Mouse (Mus musculus): ENCODE results near the gene Stk11ip. TPM values are rescaled to one million over a fixed set of nuclear protein-coding genes. Genes with fewer than 3 reads are reported as not detected.

Stk11ip gene
- polyA plus RNA-seq, 1 experiment from 2014 or later: 9.7 TPM

- 0% methylated on average over 70 of the region's 76 CpGs for WGBS
- H3K27me3 ChIP-seq (replicated peaks; ENCODE audit: control insufficient read depth, insufficient read depth, low read length): peaks cover 11% of the 10 kb centered on the region; the same call in 1 of the 2 replicates
- peak within 1 kb of the TSS; percentile 67 for H3K9ac ChIP-seq (ENCODE audit: low read depth, low read length)
- H3K4me2 ChIP-seq (replicated peaks; ENCODE audit: low read depth): peak within 1 kb of the TSS; percentile 97
- H3K4me3 ChIP-seq (ENCODE audit: low read depth, low read length): peak within 1 kb of the TSS; percentile 74
- peak within 1 kb of the TSS; percentile 80 for H3K27ac ChIP-seq (ENCODE audit: low read depth, low read length)
- H3K36me3 ChIP-seq (ENCODE audit: control insufficient read depth, insufficient read depth): peaks cover 27% of the 10 kb centered on the region; the same call in 1 of the 2 replicates
- no peaks in the 10 kb centered on the region for H3K4me1 ChIP-seq (replicated peaks; ENCODE audit: control insufficient read depth, insufficient read depth, low read length)
- TF ChIP-seq CTCF (IDR thresholded peaks at IDR 0.05; ENCODE audit: low read depth): peak; percentile 20; the same call in 1 of the 2 replicates
- no peaks in the 10 kb centered on the region for H3K9me3 ChIP-seq (ENCODE audit: control insufficient read depth)
- peak; percentile 86 for ATAC-seq
These were observed 42.3 kb upstream of the Stk11ip start, which contains the start of the genes Chpf and Tmem198 for GRCm38 (mm10) chr1:75478916-75479634. Gene Chpf, minus strand, starts transcription at chr1:75479307. Gene Tmem198, plus strand, starts transcription at chr1:75479532.

DNA sequence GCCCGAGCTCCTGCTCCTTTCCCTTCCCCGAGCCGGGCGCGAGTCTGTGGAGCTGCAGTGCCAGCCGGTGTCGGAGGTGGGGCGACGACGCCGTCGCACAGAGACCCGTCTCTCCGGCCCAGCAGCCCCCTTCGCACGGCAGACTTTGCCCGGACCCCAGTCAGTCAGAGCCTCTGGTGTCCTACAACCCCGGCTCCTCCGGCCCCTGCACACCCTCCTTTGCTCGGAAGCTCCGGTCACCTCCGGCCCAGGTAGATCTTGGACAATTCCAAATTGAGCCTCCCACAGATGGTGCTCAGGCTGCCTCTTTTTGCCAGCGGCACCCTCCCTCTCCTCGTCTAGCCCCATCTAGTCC, 41.7 kb upstream of the Stk11ip start:
- H3K4me2 ChIP-seq (replicated peaks; ENCODE audit: low read depth): peak overlapping the region; percentile 97
- peak; percentile 0; the same call in 1 of the 2 replicates for TF ChIP-seq CTCF (IDR thresholded peaks at IDR 0.05; ENCODE audit: low read depth)
- H3K4me3 ChIP-seq (ENCODE audit: low read depth, low read length): peak overlapping the region; percentile 74
- WGBS: 2% methylated on average over 20 of the region's 24 CpGs
- peaks cover 15% of the 10 kb centered on the region; the same call in 1 of the 2 replicates for H3K27me3 ChIP-seq (replicated peaks; ENCODE audit: control insufficient read depth, insufficient read depth, low read length)
- no peak overlapping the region for H3K9ac ChIP-seq (ENCODE audit: low read depth, low read length)
- no peaks in the 10 kb centered on the region for H3K9me3 ChIP-seq (ENCODE audit: control insufficient read depth)
- ATAC-seq: no peak
- no peak overlapping the region for H3K27ac ChIP-seq (ENCODE audit: low read depth, low read length)
- H3K36me3 ChIP-seq (ENCODE audit: control insufficient read depth, insufficient read depth): peaks cover 21% of the 10 kb centered on the region; the same call in 1 of the 2 replicates
- no peaks in the 10 kb centered on the region for H3K4me1 ChIP-seq (replicated peaks; ENCODE audit: control insufficient read depth, insufficient read depth, low read length)

GRCm38 (mm10) chr1:75480036-75480435, 41.3 kb upstream of the Stk11ip start:
- H3K36me3 ChIP-seq (ENCODE audit: control insufficient read depth, insufficient read depth): peaks cover 17% of the 10 kb centered on the region; the same call in 1 of the 2 replicates
- WGBS: 22% methylated on average over 13 of the region's 13 CpGs
- H3K27ac ChIP-seq (ENCODE audit: low read depth, low read length): no peak overlapping the region
- H3K4me2 ChIP-seq (replicated peaks; ENCODE audit: low read depth): peak overlapping the region; percentile 97; the same call in 1 of the 2 replicates
- H3K4me3 ChIP-seq (ENCODE audit: low read depth, low read length): peak overlapping the region; percentile 74
- no peak overlapping the region for H3K9ac ChIP-seq (ENCODE audit: low read depth, low read length)
- no peaks in the 10 kb centered on the region for H3K4me1 ChIP-seq (replicated peaks; ENCODE audit: control insufficient read depth, insufficient read depth, low read length)
- H3K9me3 ChIP-seq (ENCODE audit: control insufficient read depth): no peaks in the 10 kb centered on the region
- no peak for ATAC-seq
- H3K27me3 ChIP-seq (replicated peaks; ENCODE audit: control insufficient read depth, insufficient read depth, low read length): peaks cover 15% of the 10 kb centered on the region; the same call in 1 of the 2 replicates
- TF ChIP-seq CTCF (IDR thresholded peaks at IDR 0.05; ENCODE audit: low read depth): no peak

DNA sequence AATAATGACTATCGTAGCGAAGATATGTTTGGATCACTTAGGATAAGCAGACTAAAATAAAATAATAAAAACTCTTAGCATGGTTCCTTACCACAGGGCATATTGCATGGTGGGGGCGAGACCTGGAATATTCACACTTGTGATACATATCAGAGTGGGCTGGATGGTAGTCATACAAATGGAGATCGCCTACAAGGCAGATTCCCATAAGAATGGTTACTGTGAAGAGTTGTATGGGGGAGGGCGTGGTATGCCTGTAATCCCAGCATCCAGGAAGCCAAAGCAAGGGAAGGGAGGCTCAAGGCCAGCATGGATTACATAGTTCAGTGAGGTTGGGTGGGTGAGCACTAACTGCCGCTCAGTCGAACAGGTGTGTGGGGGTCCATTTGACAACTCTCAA, 40.6 kb upstream of the Stk11ip start:
- Histone ChIP-seq H3K9me3 (ENCODE audit: control insufficient read depth) (no peaks in the 10 kb centered on the region), H3K4me3 (ENCODE audit: low read depth, low read length) (no peak overlapping the region), H3K9ac (ENCODE audit: low read depth, low read length) (no peak overlapping the region), H3K27ac (ENCODE audit: low read depth, low read length) (no peak overlapping the region), H3K27me3 (replicated peaks; ENCODE audit: control insufficient read depth, insufficient read depth, low read length) (peaks cover 18% of the 10 kb centered on the region; the same call in 1 of the 2 replicates), H3K36me3 (ENCODE audit: control insufficient read depth, insufficient read depth) (peaks cover 10% of the 10 kb centered on the region; the same call in 1 of the 2 replicates), H3K4me2 (replicated peaks; ENCODE audit: low read depth) (no peak overlapping the region), H3K4me1 (replicated peaks; ENCODE audit: control insufficient read depth, insufficient read depth, low read length) (no peaks in the 10 kb centered on the region)
- 85% methylated on average over 7 of the region's 7 CpGs for WGBS
- no peak for TF ChIP-seq CTCF (IDR thresholded peaks at IDR 0.05; ENCODE audit: low read depth)
- ATAC-seq: no peak

DNA sequence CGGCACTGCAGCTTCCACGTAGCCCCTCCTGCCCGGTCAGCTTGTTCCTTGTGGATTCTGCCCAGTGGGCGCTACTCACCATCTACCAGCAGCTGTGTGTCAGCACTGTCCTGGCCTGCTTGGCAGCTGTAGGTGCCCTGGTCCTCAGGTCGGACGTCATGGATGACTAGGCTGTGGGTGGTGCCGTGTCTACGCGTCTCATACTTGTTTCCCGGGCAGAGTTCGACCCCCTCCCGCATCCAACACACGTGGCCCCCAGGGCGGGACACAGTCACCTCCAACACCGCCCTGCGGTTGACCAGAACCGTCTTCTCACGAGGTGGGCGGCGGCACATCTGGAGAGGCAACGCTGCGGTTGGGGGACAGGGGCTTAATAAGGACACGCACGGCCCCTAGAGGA, 34.8 kb upstream of the Stk11ip start:
- 0 out of 2 replicates have a peak, but pooled peaks have one; percentile 10 for TF ChIP-seq CTCF (IDR thresholded peaks at IDR 0.05; ENCODE audit: low read depth)
- Histone ChIP-seq H3K4me1 (replicated peaks; ENCODE audit: control insufficient read depth, insufficient read depth, low read length) (0 out of 2 replicates have a peak, but pooled peaks cover 5% of the 10 kb centered on the region), H3K27ac (ENCODE audit: low read depth, low read length) (no peak overlapping the region), H3K4me3 (ENCODE audit: low read depth, low read length) (peak overlapping the region; percentile 43; the same call in 1 of the 2 replicates), H3K9ac (ENCODE audit: low read depth, low read length) (no peak overlapping the region), H3K4me2 (replicated peaks; ENCODE audit: low read depth) (peak overlapping the region; percentile 79), H3K27me3 (replicated peaks; ENCODE audit: control insufficient read depth, insufficient read depth, low read length) (peaks cover 21% of the 10 kb centered on the region), H3K36me3 (ENCODE audit: control insufficient read depth, insufficient read depth) (peaks cover 14% of the 10 kb centered on the region), H3K9me3 (ENCODE audit: control insufficient read depth) (no peaks in the 10 kb centered on the region)
- ATAC-seq: no peak
- WGBS: 17% methylated on average over 24 of the region's 24 CpGs

DNA sequence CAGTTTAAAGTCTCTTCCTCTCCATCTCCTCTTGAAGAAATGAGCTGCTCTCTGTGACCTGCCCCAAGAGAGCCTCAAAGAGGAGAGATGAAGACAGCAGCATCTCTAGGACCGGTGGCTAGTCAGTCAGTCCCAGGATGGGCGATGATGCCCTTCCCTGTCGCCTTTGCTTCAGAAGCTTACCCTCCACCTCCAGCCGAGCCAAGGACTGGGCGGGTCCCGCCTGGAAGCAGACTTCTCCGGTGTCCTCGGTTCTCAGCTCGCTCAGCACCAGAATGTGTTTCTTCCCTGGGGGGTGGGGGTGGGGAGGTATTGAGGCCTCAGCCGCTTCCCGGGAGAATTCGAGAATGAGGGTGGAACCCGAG, 34.3 kb upstream of the Stk11ip start:
- peaks cover 21% of the 10 kb centered on the region for H3K27me3 ChIP-seq (replicated peaks; ENCODE audit: control insufficient read depth, insufficient read depth, low read length)
- ATAC-seq: no peak
- TF ChIP-seq CTCF (IDR thresholded peaks at IDR 0.05; ENCODE audit: low read depth): no peak
- H3K27ac ChIP-seq (ENCODE audit: low read depth, low read length): no peak overlapping the region
- no peaks in the 10 kb centered on the region for H3K9me3 ChIP-seq (ENCODE audit: control insufficient read depth)
- H3K4me2 ChIP-seq (replicated peaks; ENCODE audit: low read depth): peak overlapping the region; percentile 79
- H3K9ac ChIP-seq (ENCODE audit: low read depth, low read length): no peak overlapping the region
- 0 out of 2 replicates have a peak, but pooled peaks cover 5% of the 10 kb centered on the region for H3K4me1 ChIP-seq (replicated peaks; ENCODE audit: control insufficient read depth, insufficient read depth, low read length)
- 2% methylated on average over 13 of the region's 13 CpGs for WGBS
- H3K36me3 ChIP-seq (ENCODE audit: control insufficient read depth, insufficient read depth): peaks cover 14% of the 10 kb centered on the region
- peak overlapping the region; percentile 43 for H3K4me3 ChIP-seq (ENCODE audit: low read depth, low read length)
